Mouse (Mus musculus) layer of hippocampus, postnatal 25 days (tissue): Measurements from ENCODE around the gene Atp6ap2. TPM values are rescaled to one million over a fixed set of nuclear protein-coding genes. Genes with fewer than 3 reads are reported as not detected.
"Not testable (repeated sequence)": the region's sequence is repeated elsewhere in the genome, so short reads cannot be mapped to it uniquely, and the experiment has no call there.

Experiments
- DNase-seq, 2 experiments: peaks; one replicate each; pipeline ENCODE4 v3.0.0; 2022; ENCODE audit warnings: mixed read lengths in 2 of 2, low spot score in 1 of 2; ENCODE audit errors: extremely low spot score in 1 of 2
- total RNA-seq, 2 experiments: library from RNA; stranded (reverse); gene quantifications; 2 replicates each; pipeline ENCODE4 v1.2.3; 2021

Atp6ap2 gene
- 100 to 1,000 TPM; 177 to 202 TPM for total RNA-seq

GRCm38 (mm10) chrX:12587192-12587957 is at the start of gene Atp6ap2:
Gene Atp6ap2 (plus strand): TSS chrX:12587801.
- DNase-seq = peak; percentile 61 to 72

- DNase-seq = no peak
Observed at GRCm38 (mm10) chrX:12544417-12544816, 43.2 kb upstream of the Atp6ap2 start.

DNA sequence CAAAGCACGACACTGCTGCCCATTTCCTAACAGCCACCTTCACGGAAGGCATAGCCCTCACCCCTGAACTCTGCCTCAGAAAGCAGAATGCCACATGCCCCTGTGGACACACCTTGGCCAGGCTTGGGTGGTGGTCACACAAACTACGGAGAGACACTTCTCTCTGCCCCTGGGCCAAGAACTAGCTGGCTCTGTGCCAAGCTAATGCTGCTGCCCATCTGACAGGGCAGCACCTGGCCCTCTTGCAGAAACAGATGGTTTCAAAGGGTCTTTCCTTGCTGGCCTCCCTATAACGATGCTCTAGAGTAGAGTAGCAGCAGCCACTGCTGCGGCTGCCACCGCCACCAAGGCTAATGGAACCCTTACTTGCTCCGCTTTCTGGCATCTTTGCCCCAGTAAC is 30.5 kb upstream of the Atp6ap2 start:
- no peak for DNase-seq

DNA sequence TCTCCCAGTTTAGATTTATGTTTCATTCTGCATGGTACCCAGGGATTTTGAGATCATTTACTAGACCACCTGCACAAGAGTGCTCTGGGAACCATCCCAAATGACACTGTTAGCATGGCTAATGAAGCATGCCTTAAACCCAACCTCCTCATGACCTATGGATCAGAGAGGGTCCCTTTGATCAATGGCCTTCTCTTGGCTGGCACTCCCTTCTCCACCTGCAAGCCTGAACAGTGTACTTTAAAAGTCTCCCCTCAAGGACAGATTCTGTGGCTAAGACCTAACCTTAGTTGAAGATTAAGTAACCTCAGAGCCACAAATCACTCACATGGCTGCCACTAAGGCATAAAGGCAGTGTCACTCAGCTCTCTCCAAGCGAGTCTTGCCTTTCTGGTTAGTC is 16.2 kb upstream of the Atp6ap2 start:
- no peak for DNase-seq

GRCm38 (mm10) chrX:12577936-12578335 is 9.7 kb upstream of the Atp6ap2 start:
- DNase-seq = no peak

DNA sequence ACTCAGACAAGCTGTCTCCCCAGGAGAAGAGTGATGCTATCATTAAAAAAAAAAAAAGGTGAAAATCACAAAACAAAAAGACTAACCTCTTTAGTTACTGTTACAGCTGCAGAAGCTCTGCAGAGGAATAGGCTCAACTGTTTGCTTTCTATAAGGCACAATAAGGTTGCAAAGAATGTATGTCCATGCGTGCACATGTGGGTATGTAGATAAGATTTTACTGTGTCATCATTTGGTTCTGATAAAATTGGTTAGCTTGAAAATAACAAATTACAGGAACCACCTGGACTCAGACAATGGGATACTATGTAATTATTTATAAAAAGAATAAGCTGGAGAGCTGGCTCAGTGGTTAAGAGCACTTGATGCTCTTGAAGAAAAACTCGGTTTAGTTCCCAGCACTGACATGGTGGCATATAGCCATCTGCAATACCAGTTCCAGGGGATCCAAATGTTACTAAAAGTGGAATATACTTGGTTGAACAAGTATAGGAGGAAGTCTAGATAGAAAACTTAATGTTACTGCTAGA is 9.2 kb upstream of the Atp6ap2 start:
- DNase-seq = no peak

GRCm38 (mm10) chrX:12583261-12583660 is 4.3 kb upstream of the Atp6ap2 start:
- no peak for DNase-seq

DNA sequence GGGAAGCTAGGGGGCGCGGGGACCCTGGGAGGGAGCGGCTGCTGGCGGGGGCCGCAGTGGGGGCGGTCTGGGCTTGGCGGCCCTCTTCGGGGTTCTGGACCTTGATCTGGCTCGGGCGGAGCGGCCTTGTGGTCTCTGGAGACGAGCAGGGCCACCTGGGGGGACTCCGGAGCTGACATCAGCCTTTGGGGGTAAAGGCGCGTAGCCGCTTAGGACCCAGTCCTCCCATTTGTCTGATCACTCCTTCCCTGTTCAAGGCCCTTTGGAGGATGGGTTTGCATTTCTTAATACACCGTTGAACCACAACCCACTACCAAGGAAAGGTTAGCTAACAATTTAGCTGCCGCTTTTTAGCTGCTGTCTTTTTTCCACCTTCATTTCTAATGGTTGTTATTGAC is 356 bp downstream of the Atp6ap2 start:
- no peak for DNase-seq

- no peak for DNase-seq
Observed at GRCm38 (mm10) chrX:12591401-12591943, 3.9 kb downstream of the Atp6ap2 start.

DNA sequence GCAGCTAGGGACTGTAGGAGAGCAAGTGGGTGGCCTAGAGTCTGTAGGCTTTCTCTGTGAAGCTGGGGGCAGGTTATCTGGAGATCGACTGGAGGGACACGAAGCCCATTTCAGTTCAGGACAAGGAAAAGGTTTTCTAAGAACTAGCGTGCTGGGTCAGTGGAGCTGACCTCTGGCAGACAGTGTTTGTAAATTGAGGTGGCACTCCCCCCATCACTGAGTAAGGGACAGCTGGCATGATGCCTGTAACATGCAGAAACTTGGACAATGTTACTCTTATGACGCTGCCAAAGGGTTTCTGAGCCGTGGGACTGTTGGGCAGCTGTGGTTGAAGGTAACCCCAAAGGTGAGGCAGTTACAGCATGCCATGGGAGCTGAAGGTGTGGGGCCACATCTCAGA is 4.4 kb downstream of the Atp6ap2 start:
- no peak for DNase-seq

DNA sequence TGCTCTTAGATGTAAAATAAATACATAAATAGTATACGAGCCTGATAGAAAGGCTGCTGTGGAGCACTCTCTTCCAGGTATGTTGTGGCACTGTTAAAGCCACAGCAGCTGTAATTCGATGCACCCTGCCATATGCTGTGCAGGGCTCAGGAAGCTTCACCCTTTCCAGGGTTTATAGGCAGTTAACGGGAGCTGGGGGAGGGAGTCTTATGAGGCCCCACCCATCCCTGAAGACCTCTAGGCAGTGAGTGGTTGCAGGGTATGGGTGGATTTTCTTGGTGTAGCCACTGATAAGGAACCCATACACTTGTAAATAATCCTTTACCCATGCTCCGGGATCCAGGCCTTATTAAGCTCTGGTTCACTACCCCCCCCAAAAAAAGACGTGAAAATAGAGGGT is 6.2 kb downstream of the Atp6ap2 start:
- DNase-seq = no peak

GRCm38 (mm10) chrX:12610541-12610940 is 22.9 kb downstream of the Atp6ap2 start:
- DNase-seq = not testable (repeated sequence)

DNA sequence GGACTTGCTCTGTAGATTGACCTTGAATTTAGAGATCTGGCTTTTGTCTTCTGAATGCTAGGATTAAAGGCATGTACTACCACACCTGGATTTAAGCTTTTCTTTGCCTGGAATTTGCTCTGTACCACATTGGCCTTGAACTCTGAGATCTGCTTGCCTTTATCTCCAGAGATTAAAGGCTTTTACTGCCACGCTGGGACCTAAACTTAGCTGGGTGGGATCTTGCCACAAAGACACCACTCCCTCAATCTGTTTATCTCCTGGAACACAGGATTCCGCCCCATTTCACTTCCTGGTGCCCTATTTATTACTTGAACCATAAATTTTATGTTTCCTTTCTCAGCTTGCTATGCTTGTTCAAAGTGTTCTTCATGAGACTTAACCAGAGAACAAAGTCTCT is 23.6 kb downstream of the Atp6ap2 start:
- no peak for DNase-seq

- DNase-seq = not testable (repeated sequence)
Observed at GRCm38 (mm10) chrX:12612360-12612759, 24.8 kb downstream of the Atp6ap2 start.

DNA sequence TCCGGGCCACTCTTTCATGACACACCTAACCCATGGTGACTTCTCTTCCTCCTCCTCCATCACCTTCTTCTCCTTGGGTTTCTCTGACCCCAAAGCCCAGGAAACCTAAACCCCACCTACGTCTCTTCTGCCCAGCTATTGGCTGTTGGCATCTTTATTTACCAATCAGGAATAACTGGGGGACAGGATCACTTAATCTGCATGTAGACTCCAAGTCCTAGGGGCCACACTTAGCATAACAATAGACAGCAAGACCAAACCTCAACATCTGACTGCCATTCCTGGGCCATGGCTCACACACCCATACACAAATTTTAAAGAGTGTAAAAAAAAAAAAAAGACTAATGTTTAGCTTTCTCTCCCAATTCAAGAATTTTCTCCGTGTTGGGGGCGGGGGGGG is 37.5 kb downstream of the Atp6ap2 start:
- DNase-seq = no peak

- no peak for DNase-seq
Observed at GRCm38 (mm10) chrX:12644976-12645375, 57.4 kb downstream of the Atp6ap2 start.

- no peak for DNase-seq
Observed at GRCm38 (mm10) chrX:12645531-12646304, 58.1 kb downstream of the Atp6ap2 start.

GRCm38 (mm10) chrX:12651906-12652305 is 64.3 kb downstream of the Atp6ap2 start:
- DNase-seq = no peak

- DNase-seq = no peak
Observed at GRCm38 (mm10) chrX:12653879-12654278, 66.3 kb downstream of the Atp6ap2 start.
